Mouse (Mus musculus): ENCODE data around the gene Tmem132d. TPM values are rescaled to one million over a fixed set of nuclear protein-coding genes. Genes with fewer than 3 reads are reported as not detected.

The Tmem132d gene
- polyA plus RNA-seq, 1 experiment from 2014 or later: 0.07 TPM

- Histone ChIP-seq H3K27me3 (ENCODE audit: control insufficient read depth, insufficient read depth, low read length) (no peaks in the 10 kb centered on the region), H3K9me3 (replicated peaks; ENCODE audit: control insufficient read depth, low read length) (no peaks in the 10 kb centered on the region), H3K4me3 (ENCODE audit: low read depth, low read length) (no peak overlapping the region), H3K27ac (ENCODE audit: low read depth, low read length) (no peak overlapping the region), H3K9ac (ENCODE audit: low read depth, low read length) (no peak overlapping the region), H3K36me3 (ENCODE audit: control insufficient read depth, insufficient read depth, low read length) (no peaks in the 10 kb centered on the region), H3K4me1 (ENCODE audit: control insufficient read depth, insufficient read depth, low read length) (no peaks in the 10 kb centered on the region), H3K4me2 (no peak overlapping the region)
- 67% methylated on average over 6 of the region's 6 CpGs for WGBS (ENCODE audit: insufficient replicate concordance)
- ATAC-seq (replicated peaks; ENCODE audit: insufficient number of reproducible peaks, low FRiP score, low TSS enrichment): no peak
Observed at GRCm38 (mm10) chr5:128192485-128193055, 240.3 kb downstream of the Tmem132d start.

GRCm38 (mm10) chr5:128191710-128192109 is 241.2 kb downstream of the Tmem132d start:
- Histone ChIP-seq H3K27me3 (ENCODE audit: control insufficient read depth, insufficient read depth, low read length) (no peaks in the 10 kb centered on the region), H3K4me1 (ENCODE audit: control insufficient read depth, insufficient read depth, low read length) (no peaks in the 10 kb centered on the region), H3K9me3 (replicated peaks; ENCODE audit: control insufficient read depth, low read length) (no peaks in the 10 kb centered on the region), H3K27ac (ENCODE audit: low read depth, low read length) (no peak overlapping the region), H3K4me2 (no peak overlapping the region), H3K36me3 (ENCODE audit: control insufficient read depth, insufficient read depth, low read length) (no peaks in the 10 kb centered on the region), H3K9ac (ENCODE audit: low read depth, low read length) (no peak overlapping the region), H3K4me3 (ENCODE audit: low read depth, low read length) (no peak overlapping the region)
- WGBS (ENCODE audit: insufficient replicate concordance): 75% methylated on average over 9 of the region's 9 CpGs
- ATAC-seq (replicated peaks; ENCODE audit: insufficient number of reproducible peaks, low FRiP score, low TSS enrichment): no peak

- no peak for ATAC-seq (replicated peaks; ENCODE audit: insufficient number of reproducible peaks, low FRiP score, low TSS enrichment)
- H3K36me3 ChIP-seq (ENCODE audit: control insufficient read depth, insufficient read depth, low read length): no peaks in the 10 kb centered on the region
- no peak overlapping the region for H3K9ac ChIP-seq (ENCODE audit: low read depth, low read length)
- H3K9me3 ChIP-seq (replicated peaks; ENCODE audit: control insufficient read depth, low read length): no peaks in the 10 kb centered on the region
- H3K4me2 ChIP-seq: no peak overlapping the region
- H3K27me3 ChIP-seq (ENCODE audit: control insufficient read depth, insufficient read depth, low read length): no peaks in the 10 kb centered on the region
- no peak overlapping the region for H3K4me3 ChIP-seq (ENCODE audit: low read depth, low read length)
- no peaks in the 10 kb centered on the region for H3K4me1 ChIP-seq (ENCODE audit: control insufficient read depth, insufficient read depth, low read length)
- no peak overlapping the region for H3K27ac ChIP-seq (ENCODE audit: low read depth, low read length)
- 83% methylated on average over 14 of the region's 14 CpGs for WGBS (ENCODE audit: insufficient replicate concordance)
Observed at GRCm38 (mm10) chr5:128190243-128190820, 242.5 kb downstream of the Tmem132d start.

- no peak overlapping the region for H3K4me2 ChIP-seq
- no peak overlapping the region for H3K4me3 ChIP-seq (ENCODE audit: low read depth, low read length)
- no peaks in the 10 kb centered on the region for H3K36me3 ChIP-seq (ENCODE audit: control insufficient read depth, insufficient read depth, low read length)
- ATAC-seq (replicated peaks; ENCODE audit: insufficient number of reproducible peaks, low FRiP score, low TSS enrichment): no peak
- WGBS (ENCODE audit: insufficient replicate concordance): 82% methylated on average over 2 of the region's 2 CpGs
- H3K27ac ChIP-seq (ENCODE audit: low read depth, low read length): no peak overlapping the region
- no peaks in the 10 kb centered on the region for H3K27me3 ChIP-seq (ENCODE audit: control insufficient read depth, insufficient read depth, low read length)
- no peak overlapping the region for H3K9ac ChIP-seq (ENCODE audit: low read depth, low read length)
- H3K4me1 ChIP-seq (ENCODE audit: control insufficient read depth, insufficient read depth, low read length): no peaks in the 10 kb centered on the region
- no peaks in the 10 kb centered on the region for H3K9me3 ChIP-seq (replicated peaks; ENCODE audit: control insufficient read depth, low read length)
Observed at GRCm38 (mm10) chr5:128176234-128176633, 256.6 kb downstream of the Tmem132d start.

GRCm38 (mm10) chr5:128158901-128159675 is 273.8 kb downstream of the Tmem132d start:
- Histone ChIP-seq H3K27ac (ENCODE audit: low read depth, low read length) (no peak overlapping the region), H3K9ac (ENCODE audit: low read depth, low read length) (no peak overlapping the region), H3K9me3 (replicated peaks; ENCODE audit: control insufficient read depth, low read length) (no peaks in the 10 kb centered on the region), H3K36me3 (ENCODE audit: control insufficient read depth, insufficient read depth, low read length) (no peaks in the 10 kb centered on the region), H3K27me3 (ENCODE audit: control insufficient read depth, insufficient read depth, low read length) (no peaks in the 10 kb centered on the region), H3K4me1 (ENCODE audit: control insufficient read depth, insufficient read depth, low read length) (no peaks in the 10 kb centered on the region), H3K4me3 (ENCODE audit: low read depth, low read length) (no peak overlapping the region), H3K4me2 (no peak overlapping the region)
- 72% methylated on average over 12 of the region's 12 CpGs for WGBS (ENCODE audit: insufficient replicate concordance)
- ATAC-seq (replicated peaks; ENCODE audit: insufficient number of reproducible peaks, low FRiP score, low TSS enrichment): no peak

- Histone ChIP-seq H3K4me3 (ENCODE audit: low read depth, low read length) (no peak overlapping the region), H3K9ac (ENCODE audit: low read depth, low read length) (no peak overlapping the region), H3K4me1 (ENCODE audit: control insufficient read depth, insufficient read depth, low read length) (no peaks in the 10 kb centered on the region), H3K4me2 (no peak overlapping the region), H3K36me3 (ENCODE audit: control insufficient read depth, insufficient read depth, low read length) (no peaks in the 10 kb centered on the region), H3K27ac (ENCODE audit: low read depth, low read length) (no peak overlapping the region), H3K27me3 (ENCODE audit: control insufficient read depth, insufficient read depth, low read length) (no peaks in the 10 kb centered on the region), H3K9me3 (replicated peaks; ENCODE audit: control insufficient read depth, low read length) (peaks cover 2% of the 10 kb centered on the region; the same call in 1 of the 2 replicates)
- whole genome bisulfite sequencing (ENCODE audit: insufficient replicate concordance): 83% methylated on average over 7 of the region's 8 CpGs
- ATAC-seq (replicated peaks; ENCODE audit: insufficient number of reproducible peaks, low FRiP score, low TSS enrichment): no peak
Observed at GRCm38 (mm10) chr5:128151461-128151860, 281.4 kb downstream of the Tmem132d start.

GRCm38 (mm10) chr5:128146901-128147645 is 285.8 kb downstream of the Tmem132d start:
- H3K36me3 ChIP-seq (ENCODE audit: control insufficient read depth, insufficient read depth, low read length): no peaks in the 10 kb centered on the region
- WGBS (ENCODE audit: insufficient replicate concordance): 83% methylated on average over 15 of the region's 15 CpGs
- no peaks in the 10 kb centered on the region for H3K4me1 ChIP-seq (ENCODE audit: control insufficient read depth, insufficient read depth, low read length)
- H3K4me3 ChIP-seq (ENCODE audit: low read depth, low read length): no peak overlapping the region
- H3K27me3 ChIP-seq (ENCODE audit: control insufficient read depth, insufficient read depth, low read length): no peaks in the 10 kb centered on the region
- no peak overlapping the region for H3K27ac ChIP-seq (ENCODE audit: low read depth, low read length)
- no peak for ATAC-seq (replicated peaks; ENCODE audit: insufficient number of reproducible peaks, low FRiP score, low TSS enrichment)
- no peak overlapping the region for H3K4me2 ChIP-seq
- H3K9me3 ChIP-seq (replicated peaks; ENCODE audit: control insufficient read depth, low read length): peaks cover 2% of the 10 kb centered on the region; the same call in 1 of the 2 replicates
- no peak overlapping the region for H3K9ac ChIP-seq (ENCODE audit: low read depth, low read length)

GRCm38 (mm10) chr5:128144799-128145198 is 288.1 kb downstream of the Tmem132d start:
- no peak for ATAC-seq (replicated peaks; ENCODE audit: insufficient number of reproducible peaks, low FRiP score, low TSS enrichment)
- H3K4me2 ChIP-seq: no peak overlapping the region
- H3K4me3 ChIP-seq (ENCODE audit: low read depth, low read length): no peak overlapping the region
- H3K36me3 ChIP-seq (ENCODE audit: control insufficient read depth, insufficient read depth, low read length): no peaks in the 10 kb centered on the region
- no peaks in the 10 kb centered on the region for H3K4me1 ChIP-seq (ENCODE audit: control insufficient read depth, insufficient read depth, low read length)
- WGBS (ENCODE audit: insufficient replicate concordance): 83% methylated on average over 3 of the region's 3 CpGs
- H3K9me3 ChIP-seq (replicated peaks; ENCODE audit: control insufficient read depth, low read length): no peaks in the 10 kb centered on the region; the same call in 1 of the 2 replicates
- H3K27me3 ChIP-seq (ENCODE audit: control insufficient read depth, insufficient read depth, low read length): no peaks in the 10 kb centered on the region
- no peak overlapping the region for H3K9ac ChIP-seq (ENCODE audit: low read depth, low read length)
- H3K27ac ChIP-seq (ENCODE audit: low read depth, low read length): no peak overlapping the region
